In the genomic region with DNA sequence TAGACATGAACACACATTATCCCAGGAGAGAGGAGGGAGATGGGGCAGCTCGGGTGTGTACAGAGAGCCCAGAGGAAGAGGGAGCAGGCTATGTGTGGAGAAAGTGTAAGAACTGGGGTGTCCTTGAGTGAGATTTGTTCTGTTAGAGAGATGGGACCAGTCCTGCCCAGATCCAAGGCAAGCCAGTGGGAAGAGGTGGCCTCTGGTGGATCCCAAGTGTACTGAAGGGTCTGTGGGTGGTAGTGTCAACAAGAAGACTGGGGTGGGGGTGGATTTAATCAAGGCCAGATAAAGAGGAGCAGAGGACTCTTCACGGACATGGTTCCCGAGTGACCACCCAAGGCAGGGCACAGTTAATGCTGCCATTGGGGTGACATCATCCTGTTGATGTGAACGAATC, we compare ENCODE assay signal across 18 mouse cellular contexts. TPM values are rescaled to one million over a fixed set of nuclear protein-coding genes. Genes with fewer than 3 reads are reported as not detected.
DNase-seq lines count a peak whose midpoint lies in the region; ATAC-seq and TF ChIP-seq lines count a peak whose summit lies in the region.
"Had no signal": no experiment of that assay in that cellular context is flagged by ENCODE, and none has a peak within 500 bp of the region (broad histone marks: within the 10 kb centered on the region; RNA-seq: fewer than 3 reads in every experiment).

No protein-coding gene starts in this region.

- no peak for TF ChIP-seq POLR2A in heart, adult 2 months (IDR thresholded peaks at IDR 0.05; ENCODE audit: insufficient read depth, low read depth, low read length)

- no peaks in the 10 kb centered on the region for H3K27me3 ChIP-seq in heart, adult 2 months (ENCODE audit: control insufficient read depth, insufficient read depth, low read length)
- H3K27me3 ChIP-seq in intestine, postnatal 0 days (replicated peaks; ENCODE audit: control insufficient read depth, insufficient read depth, low read length), result no peaks in the 10 kb centered on the region
- H3K27me3 ChIP-seq in intestine, embryonic 15.5 days (replicated peaks), result no peaks in the 10 kb centered on the region
- H3K27me3 ChIP-seq in lung, postnatal 0 days (replicated peaks; ENCODE audit: insufficient read depth, low read length), result no peaks in the 10 kb centered on the region
- H3K27me3 ChIP-seq: limb, embryonic 12.5 days; liver, embryonic 13.5 days; neural tube, embryonic 15.5 days had no signal

- no peak overlapping the region for H3K9ac ChIP-seq in heart, adult 2 months (ENCODE audit: low read depth, low read length)
- H3K9ac ChIP-seq in intestine, postnatal 0 days (ENCODE audit: low read depth, low read length), result no peak overlapping the region
- H3K9ac ChIP-seq in intestine, embryonic 15.5 days, result no peak overlapping the region
- H3K9ac ChIP-seq in lung, postnatal 0 days (replicated peaks; ENCODE audit: low read depth), result no peak overlapping the region
- H3K9ac ChIP-seq: limb, embryonic 12.5 days; liver, embryonic 13.5 days; neural tube, embryonic 15.5 days had no signal

- no peak for ATAC-seq in intestine, postnatal 0 days
- ATAC-seq in intestine, embryonic 15.5 days, result no peak
- ATAC-seq in lung, postnatal 0 days, result no peak

- DNase-seq in heart, adult 2 months, result no peak
- DNase-seq in heart, adult 8-10 months (ENCODE audit: low spot score), result no peak
- peak; percentile 30 for DNase-seq in lung, postnatal 0 days (ENCODE audit: low spot score)
- DNase-seq in lung, postnatal 36 days, result no peak
- no peak for DNase-seq in cerebellum, adult 11-12 months
- DNase-seq: heart, postnatal 4 days; kidney, adult 9 months; liver, embryonic 13.5 days; thymus, postnatal 25 days had no signal

- H3K36me3 ChIP-seq in heart, adult 2 months (ENCODE audit: control insufficient read depth, insufficient read depth, low read length), result peaks cover 3% of the 10 kb centered on the region
- H3K36me3 ChIP-seq in intestine, postnatal 0 days (ENCODE audit: control insufficient read depth, insufficient read depth), result peaks cover 24% of the 10 kb centered on the region; the same call in 1 of the 2 replicates
- peaks cover 26% of the 10 kb centered on the region for H3K36me3 ChIP-seq in intestine, embryonic 15.5 days
- no peaks in the 10 kb centered on the region for H3K36me3 ChIP-seq in lung, postnatal 0 days (ENCODE audit: insufficient read depth, low read length)
- H3K36me3 ChIP-seq: liver, embryonic 13.5 days had no signal

- H3K27ac ChIP-seq in heart, adult 2 months, result no peak overlapping the region
- no peak overlapping the region for H3K27ac ChIP-seq in intestine, postnatal 0 days (ENCODE audit: low read depth, low read length)
- H3K27ac ChIP-seq in intestine, embryonic 15.5 days, result no peak overlapping the region
- peak overlapping the region; percentile 43; the same call in 1 of the 2 replicates for H3K27ac ChIP-seq in lung, postnatal 0 days (ENCODE audit: low read length)
- H3K27ac ChIP-seq: forebrain, embryonic 10.5 days; left cerebral cortex, adult 2 months; limb, embryonic 12.5 days; liver, embryonic 13.5 days; macrophage; neural tube, embryonic 15.5 days had no signal

- TF ChIP-seq EP300 in heart, adult 2 months (IDR thresholded peaks at IDR 0.05; ENCODE audit: insufficient read depth, low read depth, low read length), result no peak
- no peak for TF ChIP-seq EP300 in lung, postnatal 0 days (IDR thresholded peaks at IDR 0.05)

- no peak overlapping the region for H3K4me2 ChIP-seq in intestine, postnatal 0 days (replicated peaks; ENCODE audit: low read depth)
- no peak overlapping the region for H3K4me2 ChIP-seq in intestine, embryonic 15.5 days (replicated peaks)
- H3K4me2 ChIP-seq in lung, postnatal 0 days (replicated peaks; ENCODE audit: low read depth, low read length), result no peak overlapping the region
- H3K4me2 ChIP-seq: limb, embryonic 12.5 days; liver, embryonic 13.5 days; midbrain, embryonic 11.5 days; neural tube, embryonic 15.5 days had no signal

- peak; percentile 26 for TF ChIP-seq CTCF in heart, adult 2 months (IDR thresholded peaks at IDR 0.05)
- peak; percentile 46 for TF ChIP-seq CTCF in intestine, postnatal 0 days (IDR thresholded peaks at IDR 0.05; ENCODE audit: low read depth)
- TF ChIP-seq CTCF in lung, postnatal 0 days (IDR thresholded peaks at IDR 0.05), result peak; percentile 46

- no peaks in the 10 kb centered on the region for H3K79me2 ChIP-seq in heart, adult 2 months (replicated peaks; ENCODE audit: control insufficient read depth, insufficient read depth, low read length)

- H3K9me3 ChIP-seq in intestine, postnatal 0 days (ENCODE audit: control insufficient read depth), result no peaks in the 10 kb centered on the region
- H3K9me3 ChIP-seq in intestine, embryonic 15.5 days, result no peaks in the 10 kb centered on the region
- no peaks in the 10 kb centered on the region for H3K9me3 ChIP-seq in lung, postnatal 0 days (ENCODE audit: low read length)
- H3K9me3 ChIP-seq: limb, embryonic 12.5 days; liver, embryonic 13.5 days; neural tube, embryonic 15.5 days had no signal

- H3K4me3 ChIP-seq in heart, adult 2 months, result no peak overlapping the region
- H3K4me3 ChIP-seq in intestine, postnatal 0 days (ENCODE audit: low read depth, low read length), result no peak overlapping the region
- no peak overlapping the region for H3K4me3 ChIP-seq in intestine, embryonic 15.5 days (replicated peaks)
- H3K4me3 ChIP-seq in lung, postnatal 0 days (ENCODE audit: low read depth, low read length), result no peak overlapping the region
- H3K4me3 ChIP-seq: forebrain, embryonic 10.5 days; left cerebral cortex, adult 2 months; limb, embryonic 12.5 days; liver, embryonic 13.5 days; myocyte; neural tube, embryonic 15.5 days had no signal

- H3K4me1 ChIP-seq in heart, adult 2 months (ENCODE audit: control insufficient read depth, insufficient read depth, low read length), result peaks cover 13% of the 10 kb centered on the region
- H3K4me1 ChIP-seq in intestine, postnatal 0 days (replicated peaks; ENCODE audit: control insufficient read depth, insufficient read depth, low read length), result no peaks in the 10 kb centered on the region
- 0 out of 2 replicates have a peak, but pooled peaks cover 3% of the 10 kb centered on the region for H3K4me1 ChIP-seq in intestine, embryonic 15.5 days (replicated peaks)
- H3K4me1 ChIP-seq in lung, postnatal 0 days (ENCODE audit: insufficient read depth, low read depth, low read length), result no peaks in the 10 kb centered on the region
- H3K4me1 ChIP-seq: liver, embryonic 13.5 days had no signal

- WGBS in heart, adult 2 months, result 55% methylated on average over 4 of the region's 4 CpGs
- 67% methylated on average over 4 of the region's 4 CpGs for WGBS in intestine, postnatal 0 days
- 74% methylated on average over 4 of the region's 4 CpGs for WGBS in intestine, embryonic 15.5 days
- WGBS in lung, postnatal 0 days, result 74% methylated on average over 4 of the region's 4 CpGs

- intact Hi-C loops in heart, adult 2 months (cut with DNase I), result no loop called here

RNA-seq across cellular contexts. Expression of a gene that starts 54.3 kb away (rescaled TPM):
- total RNA-seq in heart, adult 2 months (2021), result 10 to 100 TPM; 18.7 to 20.6 TPM
- polyA plus RNA-seq in heart, adult 2 months (2012; rRNA removed), result 11.5 and 13.6 TPM in 2 replicates
- 10 to 100 TPM; 16.3 to 21.5 (median 20.7) TPM for total RNA-seq in heart, adult 8-10 months (2022)
- polyA plus RNA-seq in intestine, postnatal 0 days (2015; fragmentation: Nextera tagmentation; extraction: Ambion mirVana), result 7.9 and 8.1 TPM in 2 replicates
- 15.4 and 18.4 TPM in 2 replicates for polyA plus RNA-seq in intestine, embryonic 15.5 days (2015; fragmentation: Nextera tagmentation; extraction: Ambion mirVana)
- 12.9 and 14.7 TPM in 2 replicates for polyA plus RNA-seq in lung, postnatal 0 days (2015; fragmentation: Nextera tagmentation; extraction: Ambion mirVana)
